In the genomic region with DNA sequence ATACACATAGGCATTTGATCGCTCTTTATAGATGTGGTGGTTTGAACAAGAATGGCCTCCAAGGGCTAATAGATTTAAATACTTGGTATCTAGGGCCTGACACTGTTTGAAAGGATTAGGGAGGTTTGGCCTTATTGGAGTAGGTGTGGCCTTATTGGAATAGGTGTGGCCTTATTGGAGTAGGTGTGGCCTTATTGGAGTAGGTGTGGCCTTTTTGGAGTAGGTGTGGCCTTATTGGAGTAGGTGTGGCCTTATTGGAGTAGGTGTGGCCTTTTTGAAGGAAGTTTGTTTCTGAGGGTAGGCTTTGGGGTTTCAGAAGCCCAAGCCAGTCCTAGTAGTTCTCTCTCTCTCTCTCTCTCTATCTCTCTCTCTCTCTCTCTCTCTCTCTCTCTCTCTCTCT, we compare ENCODE assay signal across 5 mouse cellular contexts.
DNase-seq lines count a peak whose midpoint lies in the region; TF ChIP-seq lines count a peak whose summit lies in the region.
"Not testable (repeated sequence)": the region's sequence is repeated elsewhere in the genome, so short reads cannot be mapped to it uniquely, and the experiment has no call there.

No protein-coding gene starts in this region.

- H3K36me3 ChIP-seq in ES-Bruce4 (ENCODE audit: control insufficient read depth, insufficient read depth, low read length, poor library complexity, severe bottlenecking); ES-E14 (ENCODE audit: control insufficient read depth, insufficient read depth, low read length, poor library complexity, severe bottlenecking): not testable (repeated sequence)

- not testable (repeated sequence) for TF ChIP-seq POLR2A in ES-Bruce4 (IDR thresholded peaks at IDR 0.05; ENCODE audit: insufficient read depth, low read length)

- in situ Hi-C loops in ES-E14 (cut with MboI; ENCODE audit: low sequenced_read_pairs in 2 of 2, unreplicated experiment in 2 of 2): not testable (repeated sequence)

- H3K4me1 ChIP-seq in ES-Bruce4 (ENCODE audit: control insufficient read depth, insufficient read depth, low read length): not testable (repeated sequence)
- peaks cover 10 to 27% of the 10 kb centered on the region in 2 experiments for H3K4me1 ChIP-seq in ES-E14 (ENCODE audit: control insufficient read depth in 2 of 2, insufficient read depth in 2 of 2, low read length in 2 of 2, poor library complexity in 1 of 2)

- TF ChIP-seq CTCF in ES-Bruce4 (IDR thresholded peaks at IDR 0.05; ENCODE audit: low read depth, low read length): not testable (repeated sequence)

- not testable (repeated sequence) for TF ChIP-seq EP300 in ES-Bruce4 (IDR thresholded peaks at IDR 0.05; ENCODE audit: insufficient read depth, low read depth, low read length)

- H3K27me3 ChIP-seq in ES-Bruce4 (ENCODE audit: control insufficient read depth, insufficient read depth, low read length, poor library complexity, severe bottlenecking): not testable (repeated sequence)

- not testable (repeated sequence) for H3K9ac ChIP-seq in ES-Bruce4 (ENCODE audit: low read depth, poor library complexity, severe bottlenecking); ES-E14 (ENCODE audit: insufficient read depth, low read depth, low read length, poor library complexity, severe bottlenecking)

- peak overlapping the region; percentile 76 for H3K27ac ChIP-seq in ES-Bruce4 (ENCODE audit: insufficient read depth, low read length)
- H3K27ac ChIP-seq in ES-E14 (ENCODE audit: insufficient read depth, low read depth, low read length, poor library complexity, severe bottlenecking): peak overlapping the region; percentile 67; the same call in 1 of the 2 replicates

- not testable (repeated sequence) for H3K4me3 ChIP-seq in ES-Bruce4 (ENCODE audit: low read depth, low read length); ES-E14 (ENCODE audit: insufficient read depth in 1 of 2, low read depth in 1 of 2, low read length in 2 of 2, poor library complexity in 1 of 2, severe bottlenecking in 1 of 2)

- not testable (repeated sequence) for H3K9me3 ChIP-seq in ES-Bruce4 (replicated peaks; ENCODE audit: control insufficient read depth, insufficient read depth, low read length, poor library complexity, severe bottlenecking); ES-E14 (ENCODE audit: control insufficient read depth, insufficient read depth, low read depth, low read length)

- DNase-seq in ES-CJ7 (ENCODE audit: low read depth, low spot score) (peak; percentile 58), R1 (ENCODE audit: low read depth, low spot score) (peak; percentile 75), ZHBTc4 (ENCODE audit: low read depth, low spot score) (peak; percentile 63)
- DNase-seq in ES-E14 (ENCODE audit: low read depth, low spot score): not testable (repeated sequence)
